Mouse (Mus musculus) B cell, adult 2 months (primary cell): ENCODE data around the gene Tox2.

Experiments
- DNase-seq, 2 experiments: peaks; one replicate each; pipeline ENCODE4 v3.0.0; 2022

Gene Tox2

DNA sequence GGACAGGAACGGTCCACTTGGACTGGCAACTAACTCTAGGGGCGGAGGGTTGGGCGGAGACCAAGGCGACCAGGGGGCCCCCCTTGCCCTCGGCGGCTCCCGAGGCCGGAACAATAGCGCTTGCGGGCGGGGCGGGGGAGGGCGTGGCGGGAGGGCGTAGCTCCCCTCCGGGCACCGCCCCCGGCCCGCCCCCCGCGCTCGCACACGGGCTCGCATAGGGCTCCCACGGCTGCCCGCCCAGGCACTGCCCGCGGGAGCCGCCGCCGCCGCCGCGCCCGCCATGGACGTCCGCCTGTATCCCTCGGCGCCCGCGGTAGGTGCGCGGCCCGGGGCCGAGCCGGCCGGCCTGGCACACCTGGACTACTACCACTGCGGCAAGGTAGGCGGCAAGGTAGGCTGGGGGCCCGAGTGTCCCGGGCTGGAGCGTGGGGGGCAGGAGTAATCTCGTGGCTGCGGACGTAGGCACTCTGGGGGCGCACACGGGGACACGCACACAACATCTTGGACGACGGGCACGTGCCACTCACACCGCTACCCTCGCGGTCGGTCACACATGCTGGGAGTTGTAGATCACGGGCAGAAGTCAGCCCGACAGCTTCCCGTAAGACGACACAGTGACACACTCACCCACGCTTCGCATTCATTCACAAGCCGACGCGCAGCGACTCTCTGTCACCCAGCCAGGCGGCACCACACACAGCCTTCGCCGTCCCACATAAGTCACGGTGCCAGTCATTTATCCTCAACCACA is at the start of gene Tox2:
Gene Tox2, plus strand, starts transcription at position 242 of the 751 bp plus-strand sequence.
- peak; percentile 9 to 14 for DNase-seq

- DNase-seq, result no peak
These were observed 48.3 kb upstream of the Tox2 start for GRCm38 (mm10) chr2:163154673-163155072.

DNA sequence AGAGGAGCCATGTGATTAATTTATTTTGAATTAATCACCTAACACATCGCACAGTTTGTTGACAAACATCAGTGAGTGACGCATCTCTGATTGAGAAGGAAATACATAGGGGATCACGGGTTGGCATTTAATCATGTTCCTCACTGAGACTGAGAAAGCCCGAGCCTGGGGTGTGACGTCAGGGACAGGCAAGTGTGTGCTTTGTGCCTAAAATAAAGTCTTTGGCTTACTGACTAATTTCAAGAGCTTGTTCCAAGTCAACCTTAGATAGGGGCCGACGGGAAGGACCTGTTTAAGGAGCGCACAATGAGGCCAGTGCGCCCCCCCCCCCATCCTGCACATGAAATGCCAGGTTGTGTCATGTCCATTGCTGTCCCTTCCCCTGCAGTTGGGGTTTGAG is 43.9 kb upstream of the Tox2 start:
- no peak for DNase-seq

GRCm38 (mm10) chr2:163164461-163164990 is 38.4 kb upstream of the Tox2 start:
- no peak for DNase-seq

DNA sequence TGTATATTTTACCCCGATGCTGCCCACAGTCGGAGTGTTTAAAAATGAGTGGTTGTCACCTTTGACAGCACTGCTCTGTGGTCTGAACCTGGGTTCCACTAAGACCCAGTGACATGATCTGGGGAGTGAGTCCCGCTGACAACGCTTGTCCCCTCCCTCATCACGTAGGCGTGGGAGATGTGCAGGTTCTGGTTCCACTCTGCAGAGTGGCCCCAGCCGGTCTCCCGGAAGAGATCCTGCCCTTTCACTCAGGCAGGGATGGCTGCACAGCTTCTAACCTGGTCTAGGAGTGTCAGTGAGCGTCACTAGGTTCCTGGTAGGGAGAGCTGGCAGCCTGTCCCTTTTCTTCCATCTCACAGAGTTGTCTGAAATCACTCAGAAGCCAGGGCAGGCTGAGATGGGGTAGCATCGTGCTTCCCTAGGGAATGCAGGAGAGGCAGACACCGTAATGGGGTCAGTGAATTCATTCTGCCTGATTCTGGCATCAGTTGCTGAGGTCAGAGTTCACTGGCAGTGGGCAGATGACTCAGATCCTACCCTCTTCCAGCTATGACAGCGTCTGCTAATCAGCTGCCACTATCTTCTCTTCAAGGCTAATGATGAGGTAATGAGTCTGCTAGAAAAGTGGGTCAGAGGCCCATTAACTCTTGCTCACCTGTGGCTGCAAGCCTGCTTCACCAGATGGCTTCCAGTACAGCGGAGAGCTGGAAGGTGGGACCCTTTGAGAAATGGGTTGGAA is 36.7 kb upstream of the Tox2 start:
- DNase-seq, result no peak

DNA sequence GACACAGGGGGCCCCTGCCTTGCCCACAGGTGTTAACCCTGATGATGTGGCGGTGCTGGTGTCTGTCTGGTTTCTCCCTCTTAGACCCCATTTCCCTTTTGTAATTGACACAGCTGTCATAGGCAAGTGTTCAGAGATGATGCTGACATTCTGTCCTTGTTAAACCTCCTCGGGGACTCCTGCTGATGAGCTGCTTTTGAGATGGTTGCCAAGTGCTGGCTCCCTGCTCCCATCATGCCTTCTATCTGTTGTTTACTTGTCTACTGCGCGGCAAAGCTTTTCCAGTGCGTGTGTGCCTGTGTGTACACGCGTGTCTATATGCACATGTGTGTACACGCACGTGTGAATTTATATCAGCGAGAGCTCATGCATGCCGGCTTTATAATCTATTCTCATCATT is 31.0 kb upstream of the Tox2 start:
- DNase-seq, result no peak

GRCm38 (mm10) chr2:163174066-163174465 is 28.9 kb upstream of the Tox2 start:
- no peak for DNase-seq

DNA sequence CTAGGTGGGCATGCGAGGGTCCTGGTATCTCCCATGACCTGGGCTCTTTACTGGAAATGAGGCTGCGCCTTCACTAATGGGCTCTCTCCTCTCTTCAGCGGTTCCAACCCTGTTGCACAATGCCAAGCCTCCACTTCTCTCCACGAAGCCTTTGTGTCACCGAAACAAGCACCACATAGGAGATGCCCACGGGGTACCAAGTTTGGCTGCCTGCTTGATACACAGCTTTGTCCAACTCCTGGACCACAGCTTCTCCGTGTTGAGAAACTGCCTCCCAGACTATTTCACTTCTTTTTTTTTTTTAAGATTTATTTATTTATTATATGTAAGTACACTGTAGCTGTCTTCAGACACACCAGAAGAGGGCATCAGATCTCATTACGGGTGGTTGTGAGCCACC is 27.1 kb upstream of the Tox2 start:
- DNase-seq, result no peak

DNA sequence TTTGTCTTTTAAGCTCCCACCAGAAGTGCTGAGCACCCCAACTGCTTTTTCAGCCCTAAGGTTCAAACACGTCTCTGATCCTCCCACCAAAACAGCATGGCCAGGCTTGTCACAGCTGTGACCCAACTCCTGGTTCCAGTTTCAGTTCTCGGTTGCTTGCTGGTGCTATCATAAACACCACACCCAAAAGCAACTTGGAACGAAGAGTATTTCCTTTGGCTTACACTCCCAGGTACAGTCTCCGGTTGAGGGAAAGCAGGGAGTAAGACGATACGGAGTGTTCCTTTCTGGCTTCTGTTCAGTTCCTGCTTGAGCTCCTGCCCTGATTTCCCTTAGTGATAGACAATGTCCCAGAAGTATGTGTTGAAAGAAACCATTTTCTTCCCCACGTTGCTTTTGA is 26.4 kb upstream of the Tox2 start:
- no peak for DNase-seq

- DNase-seq, result no peak
These were observed 15.4 kb upstream of the Tox2 start for GRCm38 (mm10) chr2:163187552-163187951.

- DNase-seq, result no peak
These were observed 13.3 kb upstream of the Tox2 start for GRCm38 (mm10) chr2:163189596-163189995.

DNA sequence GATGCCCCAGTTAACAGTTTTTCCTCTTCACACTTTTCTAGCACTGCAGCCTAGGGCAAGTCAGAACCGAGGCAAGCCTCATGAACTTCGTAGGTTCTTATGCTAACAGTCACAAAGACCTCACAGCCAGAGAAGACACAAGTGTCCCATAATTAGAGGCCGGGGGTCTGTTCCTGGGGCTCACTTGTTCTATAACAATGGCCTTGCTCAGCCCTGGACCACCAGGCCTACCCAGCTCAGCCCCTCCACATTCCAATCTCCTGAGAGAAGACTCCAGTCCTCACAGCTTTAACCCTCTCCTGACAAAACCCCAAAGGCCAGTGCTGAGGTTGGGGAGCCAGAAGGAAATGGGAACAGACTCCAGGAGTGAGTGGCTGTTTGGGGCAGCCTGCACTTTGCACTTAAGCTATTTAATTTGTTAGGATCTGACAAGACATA is 12.9 kb upstream of the Tox2 start:
- no peak for DNase-seq

DNA sequence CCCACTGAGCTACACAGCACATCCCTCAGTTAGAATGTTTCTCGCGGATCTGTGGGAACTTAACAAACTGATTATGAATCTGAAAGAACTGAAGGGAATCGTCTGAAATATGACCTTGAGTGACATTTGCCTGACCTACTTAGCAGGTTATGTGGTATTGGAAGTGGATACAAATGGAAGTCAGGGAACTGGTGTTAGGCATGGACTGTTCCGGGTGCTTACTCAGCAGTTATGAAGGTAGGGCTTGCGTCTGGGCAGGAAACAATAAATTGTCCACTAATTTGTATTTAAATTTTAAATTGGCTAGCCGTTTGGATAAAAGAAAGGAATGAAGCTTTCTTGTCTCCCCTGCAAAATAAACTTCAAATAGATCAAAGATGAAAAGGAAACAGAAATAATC is 10.4 kb upstream of the Tox2 start:
- DNase-seq, result no peak

DNA sequence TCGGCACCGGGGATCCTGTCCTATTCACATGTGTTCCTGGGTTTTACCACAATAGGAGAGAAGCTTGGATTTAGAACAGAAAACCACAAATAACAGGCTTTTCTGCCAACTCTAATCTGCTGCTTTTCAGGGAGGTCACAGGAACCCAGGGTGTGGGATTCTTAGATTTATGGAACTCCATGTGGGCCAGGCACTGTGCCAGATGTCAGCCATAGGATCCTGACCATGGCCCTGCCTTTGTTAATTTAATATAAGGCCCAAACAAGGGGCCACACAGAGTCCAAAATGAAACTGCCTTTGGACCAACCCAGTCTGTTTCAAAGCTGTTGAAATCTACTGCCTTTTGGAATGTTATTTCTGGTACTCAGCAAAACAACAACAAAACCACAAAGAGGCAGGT is 8.9 kb upstream of the Tox2 start:
- DNase-seq, result no peak

DNA sequence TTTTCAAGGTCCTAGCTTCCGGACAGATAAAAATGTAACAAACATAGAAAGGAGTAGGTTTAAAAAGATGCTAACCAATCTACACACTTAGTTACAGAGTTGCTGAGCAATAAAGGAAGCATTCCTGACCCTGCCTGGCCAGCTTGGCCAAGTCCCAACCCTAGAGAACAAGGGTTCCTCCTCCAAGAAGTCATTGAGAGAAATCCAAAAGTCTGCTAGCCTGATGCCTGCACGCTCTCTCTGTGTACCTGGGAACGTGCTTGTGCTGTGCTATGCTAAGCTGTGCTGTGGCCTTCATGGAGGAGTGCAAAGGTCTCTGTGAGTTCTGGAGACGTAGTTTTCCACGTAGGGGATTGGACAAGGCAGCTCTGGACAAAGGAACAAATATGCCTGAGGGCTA is 8.4 kb upstream of the Tox2 start:
- no peak for DNase-seq

DNA sequence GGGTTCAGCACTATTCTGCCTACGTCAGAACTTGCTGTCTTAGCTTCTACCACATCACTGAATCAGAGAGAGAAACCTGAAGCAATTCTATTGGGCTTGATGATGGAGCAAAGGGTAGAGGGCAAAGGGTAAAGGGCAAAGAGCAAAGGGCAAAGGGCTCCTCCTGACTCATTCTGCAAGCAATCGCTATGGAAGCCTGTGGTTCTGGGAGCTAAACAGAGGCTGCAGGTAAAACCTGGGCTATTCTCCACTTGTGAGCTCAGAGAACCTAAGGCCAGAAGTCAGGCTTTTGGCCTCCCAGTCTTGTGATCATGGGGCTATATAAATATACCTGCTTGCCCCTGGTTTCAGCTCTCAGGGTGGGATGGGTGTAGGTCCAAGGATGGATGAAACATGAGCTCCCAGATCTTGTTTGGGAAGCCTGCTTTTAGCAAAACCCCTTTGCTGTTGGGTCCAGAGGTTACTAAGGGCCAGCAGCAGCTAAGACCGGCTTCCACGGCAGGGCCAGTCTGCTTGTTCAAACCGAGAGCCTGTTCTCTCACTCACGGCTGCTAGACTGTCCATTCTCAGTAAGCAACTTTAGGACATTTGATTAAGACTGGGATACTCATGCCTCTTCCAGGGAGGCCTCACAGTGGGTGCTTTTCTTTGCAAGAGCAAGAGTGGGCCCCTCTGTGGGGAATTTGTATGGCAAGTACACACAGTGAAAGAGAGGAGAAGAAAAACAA is 7.7 kb upstream of the Tox2 start:
- no peak for DNase-seq

- DNase-seq, result no peak
These were observed 7.1 kb upstream of the Tox2 start for GRCm38 (mm10) chr2:163195834-163196145.

- no peak for DNase-seq
These were observed 1.0 kb upstream of the Tox2 start for GRCm38 (mm10) chr2:163201897-163202296.

- DNase-seq, result no peak
These were observed 407 bp upstream of the Tox2 start for GRCm38 (mm10) chr2:163202553-163202883.

GRCm38 (mm10) chr2:163203635-163204547 is 966 bp downstream of the Tox2 start:
- peak in 1 of 2 experiments; percentile 17 for DNase-seq

DNA sequence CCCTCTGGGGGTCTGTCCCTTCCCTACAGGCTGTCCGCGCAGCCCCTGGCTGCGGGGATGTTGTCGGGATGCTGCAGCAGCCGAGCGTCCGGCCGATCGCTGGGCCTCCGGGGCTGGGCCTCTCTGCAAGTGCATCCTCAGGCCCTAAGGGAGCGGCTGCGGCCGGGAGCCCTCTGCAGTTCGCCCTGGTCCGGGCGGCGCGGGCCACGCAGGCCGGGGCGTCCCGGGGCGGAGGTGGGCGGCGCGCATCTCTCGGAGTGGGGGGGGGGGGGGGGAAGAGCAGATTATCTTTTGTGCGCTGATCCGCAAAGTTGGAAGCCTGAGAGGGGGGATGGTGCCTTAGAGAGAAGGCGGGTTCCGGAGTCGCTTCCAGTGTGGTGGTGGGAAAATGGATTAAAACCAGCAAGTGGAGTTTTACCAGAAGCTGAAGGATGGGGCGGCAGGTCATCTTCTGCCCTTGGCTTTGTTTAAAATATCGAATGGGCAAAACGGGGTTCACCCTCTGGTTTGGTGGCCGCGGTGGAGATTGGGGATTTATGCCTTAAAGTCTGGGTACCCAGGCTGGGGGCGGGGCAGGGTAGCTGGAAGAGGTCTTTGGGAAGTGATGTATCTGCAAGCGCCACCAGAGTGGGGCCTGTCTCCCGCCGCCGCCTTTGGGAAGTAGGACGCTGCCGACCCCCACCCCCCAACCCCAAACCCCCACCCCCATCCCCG is 1.8 kb downstream of the Tox2 start:
- DNase-seq, result no peak

DNA sequence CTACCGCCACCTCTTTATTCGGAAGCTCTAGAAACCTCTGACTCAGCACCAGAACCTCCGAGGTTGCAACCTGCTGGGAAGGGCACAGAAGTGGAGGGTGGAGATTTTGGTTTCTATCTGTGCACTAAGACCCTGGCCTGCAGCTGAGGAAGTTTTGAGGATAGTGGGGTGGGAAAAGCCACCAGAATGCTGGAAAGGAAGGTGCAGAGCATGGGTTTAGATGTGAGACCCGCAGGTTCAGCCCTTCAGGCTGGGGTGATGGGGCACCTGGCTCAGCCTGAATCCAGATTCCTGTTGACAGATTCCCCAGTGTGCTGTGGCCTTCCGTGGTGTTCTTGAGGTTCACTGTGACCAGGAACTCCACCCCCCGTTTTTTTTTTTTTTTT is 2.3 kb downstream of the Tox2 start:
- no peak for DNase-seq
